Mouse (Mus musculus) ES-Bruce4 (cell line): ENCODE measurements around the gene Rcvrn.

Experiments used
- CTCF ChIP-seq: IDR thresholded peaks from one replicate; pipeline ENCODE4 v1.8.1; 2011; ENCODE audit warnings: low read depth, low read length
- POLR2A ChIP-seq: IDR thresholded peaks from one replicate; pipeline ENCODE4 v1.8.1; 2011; ENCODE audit warnings: low read length; ENCODE audit not compliant: insufficient read depth

GRCm38 (mm10) chr11:67667531-67668332, 27.4 kb upstream of the Rcvrn start:
- TF ChIP-seq CTCF (no peak), POLR2A (no peak)
